Mouse (Mus musculus): ENCODE measurements around the gene Msantd2.

DNA sequence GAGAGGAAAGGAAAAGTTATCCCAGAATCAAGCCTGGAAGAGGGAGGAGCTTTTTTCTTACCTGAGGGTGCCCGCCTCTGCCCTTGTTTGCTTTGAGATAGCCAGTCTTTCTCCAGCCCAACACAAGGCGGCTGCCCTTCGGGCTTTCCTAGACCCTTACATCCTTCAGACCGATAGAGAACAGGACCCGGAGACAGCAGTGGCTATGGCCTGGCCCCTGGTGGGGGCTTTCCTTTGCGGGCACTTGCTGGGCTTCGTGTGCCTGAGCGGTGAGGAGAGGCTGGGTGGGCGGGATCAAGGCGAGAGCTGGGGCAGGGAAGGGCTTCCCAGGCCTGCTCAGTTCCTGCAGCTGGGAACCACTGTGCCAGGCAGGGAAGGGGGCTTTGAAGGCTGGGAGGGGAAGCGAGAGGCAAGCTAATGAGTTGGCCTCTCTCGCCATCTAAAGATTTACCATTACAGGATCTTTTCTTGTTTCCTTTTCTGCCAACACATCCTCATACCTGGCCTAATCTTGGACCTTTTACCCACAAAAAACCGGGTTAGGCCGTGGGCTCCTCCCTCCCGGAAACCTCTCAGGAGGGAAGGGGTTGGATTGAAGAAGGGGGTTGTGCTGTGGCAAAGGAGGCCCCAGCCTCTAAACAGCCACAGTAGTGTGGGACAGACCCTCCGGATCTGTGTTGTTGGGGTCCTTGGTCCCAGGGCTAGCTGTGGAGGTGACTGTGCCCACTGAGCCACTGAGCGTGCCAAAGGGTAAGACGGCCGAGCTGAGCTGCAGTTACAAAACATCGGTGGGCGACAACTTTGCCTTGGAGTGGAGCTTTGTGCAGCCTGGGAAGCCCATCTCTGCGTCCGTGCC, 50.3 kb downstream of the Msantd2 start, which contains the start of gene Vsig2:
- TF ChIP-seq CTCF (IDR thresholded peaks at IDR 0.05; ENCODE audit: low read depth) (no peak; the same call in 1 of the 2 replicates), EP300 (optimal IDR thresholded peaks at IDR 0.05) (no peak)

All from stomach, postnatal 0 days (tissue).